In genomic region chr7:135165155-135165554, GRCm38 (mm10) we compare ENCODE assay signal across 9 mouse cellular contexts.
DNase-seq lines count a peak whose midpoint lies in the region; ATAC-seq and TF ChIP-seq lines count a peak whose summit lies in the region.
"Had no signal": no experiment of that assay in that cellular context is flagged by ENCODE, and none has a peak within 500 bp of the region (broad histone marks: within the 10 kb centered on the region; RNA-seq: fewer than 3 reads in every experiment).

No protein-coding gene starts in this region.

- H3K4me2 ChIP-seq in hindbrain, embryonic 11.5 days (replicated peaks; ENCODE audit: low read depth, low read length) = no peak overlapping the region
- H3K4me2 ChIP-seq in hindbrain, embryonic 12.5 days (replicated peaks) = no peak overlapping the region
- H3K4me2 ChIP-seq: limb, embryonic 15.5 days had no signal

- peak; percentile 70 for DNase-seq in hindbrain, embryonic 11.5 days (ENCODE audit: low spot score)
- peak; percentile 77 for DNase-seq in brain, embryonic 14.5 days (ENCODE audit: low read depth)
- peak; percentile 6 for DNase-seq in fibroblast of lung, adult 2 months (ENCODE audit: low read depth)
- peak; percentile 4 to 63 for DNase-seq in kidney, adult 8-10 months
- DNase-seq in left cerebral cortex, postnatal 4 days = peak; percentile 66
- DNase-seq in ovary, postnatal 14 days (ENCODE audit: low spot score) = peak; percentile 31
- DNase-seq in spleen, adult 18-20 months = no peak

- no peaks in the 10 kb centered on the region for H3K36me3 ChIP-seq in hindbrain, embryonic 11.5 days (ENCODE audit: control insufficient read depth, insufficient read depth, low read length)
- H3K36me3 ChIP-seq in hindbrain, embryonic 12.5 days = no peaks in the 10 kb centered on the region

- H3K27ac ChIP-seq in hindbrain, embryonic 11.5 days (ENCODE audit: low read depth, low read length) = no peak overlapping the region
- H3K27ac ChIP-seq in hindbrain, embryonic 12.5 days = no peak overlapping the region
- H3K27ac ChIP-seq: limb, embryonic 15.5 days had no signal

- no peaks in the 10 kb centered on the region for H3K27me3 ChIP-seq in hindbrain, embryonic 11.5 days (ENCODE audit: control insufficient read depth, insufficient read depth, low read length)
- no peaks in the 10 kb centered on the region for H3K27me3 ChIP-seq in hindbrain, embryonic 12.5 days
- H3K27me3 ChIP-seq: limb, embryonic 15.5 days had no signal

- H3K4me3 ChIP-seq in hindbrain, embryonic 11.5 days (ENCODE audit: low read depth, low read length) = no peak overlapping the region
- no peak overlapping the region for H3K4me3 ChIP-seq in hindbrain, embryonic 12.5 days
- H3K4me3 ChIP-seq: limb, embryonic 15.5 days had no signal

- intact Hi-C loops in left cerebral cortex, postnatal 4 days (cut with DNase I) = no loop called here

- 43% methylated on average over 3 of the region's 3 CpGs for WGBS in hindbrain, embryonic 11.5 days
- WGBS in hindbrain, embryonic 12.5 days = 38% methylated on average over 3 of the region's 3 CpGs

- H3K9ac ChIP-seq in hindbrain, embryonic 11.5 days (ENCODE audit: low read depth, low read length) = no peak overlapping the region
- H3K9ac ChIP-seq in hindbrain, embryonic 12.5 days = no peak overlapping the region
- H3K9ac ChIP-seq: limb, embryonic 15.5 days had no signal

- no peak for ATAC-seq in hindbrain, embryonic 11.5 days (ENCODE audit: low FRiP score)
- ATAC-seq in hindbrain, embryonic 12.5 days (ENCODE audit: low FRiP score) = no peak

- no peak for TF ChIP-seq POLR2A in brain, embryonic 14.5 days (IDR thresholded peaks at IDR 0.05; ENCODE audit: borderline replicate concordance, extremely low read depth, insufficient read depth, insufficient read length, poor library complexity, severe bottlenecking)

- no peaks in the 10 kb centered on the region for H3K4me1 ChIP-seq in hindbrain, embryonic 11.5 days (replicated peaks; ENCODE audit: control insufficient read depth, insufficient read depth, low read length)
- 0 out of 2 replicates have a peak, but pooled peaks cover 4% of the 10 kb centered on the region for H3K4me1 ChIP-seq in hindbrain, embryonic 12.5 days
- H3K4me1 ChIP-seq: limb, embryonic 15.5 days had no signal

- no peaks in the 10 kb centered on the region for H3K9me3 ChIP-seq in hindbrain, embryonic 11.5 days (ENCODE audit: control insufficient read depth, low read length)
- no peaks in the 10 kb centered on the region for H3K9me3 ChIP-seq in hindbrain, embryonic 12.5 days (replicated peaks)
- H3K9me3 ChIP-seq: limb, embryonic 15.5 days had no signal

- peak; percentile 78 for TF ChIP-seq CTCF in brain, embryonic 14.5 days (IDR thresholded peaks at IDR 0.05; ENCODE audit: borderline replicate concordance, extremely low read depth, insufficient read depth, insufficient read length)

Comparison
In these comparisons a context has a peak if more than half of its experiments do, and no peak if none do; other contexts are left out.
1. DNase-seq: peak in hindbrain, embryonic 11.5 days (single experiment), brain, embryonic 14.5 days (single experiment), fibroblast of lung, adult 2 months (single experiment), kidney, adult 8-10 months (2 of 2), left cerebral cortex, postnatal 4 days (single experiment) and ovary, postnatal 14 days (single experiment); none in spleen, adult 18-20 months (0 of 2).